ENCODE assay signal across 10 mouse cellular contexts in the genomic region with DNA sequence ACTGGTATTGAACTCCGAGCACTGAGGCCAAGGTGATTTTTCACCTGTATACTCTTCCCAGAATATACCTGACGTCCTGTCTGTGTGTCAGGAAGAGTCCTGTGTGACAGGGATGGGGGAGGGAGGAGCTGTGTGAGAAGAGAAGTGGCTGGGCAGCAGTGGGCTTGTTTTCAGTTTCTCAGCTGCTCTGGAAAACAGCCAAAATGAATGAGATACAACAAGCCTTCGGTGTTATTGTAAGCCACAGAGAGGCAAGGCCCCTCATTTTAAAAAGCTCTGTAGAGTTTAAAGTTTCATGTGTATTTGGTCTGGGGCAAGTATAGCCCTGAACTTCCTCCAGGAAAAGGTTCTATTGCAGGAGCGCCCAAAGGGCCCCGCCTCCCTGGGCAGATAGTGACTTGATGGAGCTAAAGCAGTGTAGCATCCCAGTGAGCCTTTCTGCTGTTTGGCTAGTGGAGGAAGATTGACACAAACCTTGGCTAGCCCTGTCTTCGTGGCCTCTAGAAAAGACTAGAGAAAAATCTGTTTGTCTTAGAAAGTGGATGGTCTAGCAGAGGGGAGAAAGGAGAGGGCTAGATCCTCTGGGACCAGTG.
DNase-seq lines count a peak whose midpoint lies in the region; ATAC-seq and TF ChIP-seq lines count a peak whose summit lies in the region.
"Had no signal": no experiment of that assay in that cellular context is flagged by ENCODE, and none has a peak within 500 bp of the region (broad histone marks: within the 10 kb centered on the region; RNA-seq: fewer than 3 reads in every experiment).

No protein-coding gene starts in this region.

- WGBS in intestine, embryonic 14.5 days, result 54% methylated on average over 6 of the region's 6 CpGs
- WGBS in intestine, postnatal 0 days, result 48% methylated on average over 6 of the region's 6 CpGs
- WGBS in embryonic facial prominence, embryonic 13.5 days, result 58% methylated on average over 6 of the region's 6 CpGs
- WGBS in liver, embryonic 13.5 days (ENCODE audit: insufficient replicate concordance), result 60% methylated on average over 6 of the region's 6 CpGs

- no peak for TF ChIP-seq POLR2A in brain, embryonic 14.5 days (IDR thresholded peaks at IDR 0.05; ENCODE audit: borderline replicate concordance, extremely low read depth, insufficient read depth, insufficient read length, poor library complexity, severe bottlenecking)

- peak; percentile 50 for DNase-seq in intestine, embryonic 14.5 days (ENCODE audit: low spot score)
- peak; percentile 63 for DNase-seq in brain, embryonic 14.5 days (ENCODE audit: low read depth)
- no peak for DNase-seq in liver, embryonic 13.5 days
- no peak for DNase-seq in ovary, postnatal 14 days (ENCODE audit: low spot score)
- DNase-seq in c-Kit-positive CD71-positive TER-119-positive erythroid progenitor cells, embryonic 14.5 days (ENCODE audit: low spot score), result no peak
- DNase-seq: kidney, adult 9 months had no signal

- no peak overlapping the region for H3K9ac ChIP-seq in intestine, embryonic 14.5 days (ENCODE audit: low read length)
- no peak overlapping the region for H3K9ac ChIP-seq in intestine, postnatal 0 days (ENCODE audit: low read depth, low read length)
- no peak overlapping the region for H3K9ac ChIP-seq in embryonic facial prominence, embryonic 13.5 days
- peak overlapping the region; percentile 71 for H3K9ac ChIP-seq in liver, embryonic 13.5 days
- H3K9ac ChIP-seq: forebrain, embryonic 12.5 days; midbrain, embryonic 12.5 days had no signal

- no peaks in the 10 kb centered on the region for H3K27me3 ChIP-seq in intestine, embryonic 14.5 days (replicated peaks; ENCODE audit: control insufficient read depth, insufficient read depth, low read length)
- H3K27me3 ChIP-seq in intestine, postnatal 0 days (replicated peaks; ENCODE audit: control insufficient read depth, insufficient read depth, low read length), result no peaks in the 10 kb centered on the region
- H3K27me3 ChIP-seq in embryonic facial prominence, embryonic 13.5 days, result no peaks in the 10 kb centered on the region
- H3K27me3 ChIP-seq in liver, embryonic 13.5 days, result no peaks in the 10 kb centered on the region
- H3K27me3 ChIP-seq: forebrain, embryonic 12.5 days had no signal

- H3K36me3 ChIP-seq in intestine, embryonic 14.5 days (ENCODE audit: control insufficient read depth, insufficient read depth, low read length), result no peaks in the 10 kb centered on the region
- H3K36me3 ChIP-seq in intestine, postnatal 0 days (ENCODE audit: control insufficient read depth, insufficient read depth), result no peaks in the 10 kb centered on the region
- no peaks in the 10 kb centered on the region for H3K36me3 ChIP-seq in embryonic facial prominence, embryonic 13.5 days
- no peaks in the 10 kb centered on the region for H3K36me3 ChIP-seq in liver, embryonic 13.5 days
- H3K36me3 ChIP-seq: forebrain, embryonic 12.5 days; midbrain, embryonic 12.5 days had no signal

- no peak overlapping the region for H3K4me3 ChIP-seq in intestine, embryonic 14.5 days (ENCODE audit: low read depth, low read length)
- no peak overlapping the region for H3K4me3 ChIP-seq in intestine, postnatal 0 days (ENCODE audit: low read depth, low read length)
- no peak overlapping the region for H3K4me3 ChIP-seq in embryonic facial prominence, embryonic 13.5 days
- no peak overlapping the region for H3K4me3 ChIP-seq in liver, embryonic 13.5 days (replicated peaks)
- H3K4me3 ChIP-seq: forebrain, embryonic 12.5 days; midbrain, embryonic 12.5 days had no signal

- H3K4me1 ChIP-seq in intestine, embryonic 14.5 days (replicated peaks; ENCODE audit: control insufficient read depth, insufficient read depth, low read length), result peaks cover 37% of the 10 kb centered on the region
- H3K4me1 ChIP-seq in intestine, postnatal 0 days (replicated peaks; ENCODE audit: control insufficient read depth, insufficient read depth, low read length), result 0 out of 2 replicates have a peak, but pooled peaks cover 3% of the 10 kb centered on the region
- peaks cover 58% of the 10 kb centered on the region for H3K4me1 ChIP-seq in embryonic facial prominence, embryonic 13.5 days
- peaks cover 70% of the 10 kb centered on the region for H3K4me1 ChIP-seq in liver, embryonic 13.5 days (replicated peaks)

- no peak overlapping the region for H3K4me2 ChIP-seq in intestine, embryonic 14.5 days (ENCODE audit: low read length)
- H3K4me2 ChIP-seq in intestine, postnatal 0 days (replicated peaks; ENCODE audit: low read depth), result no peak overlapping the region
- H3K4me2 ChIP-seq in embryonic facial prominence, embryonic 13.5 days, result no peak overlapping the region
- peak overlapping the region; percentile 63; the same call in 1 of the 2 replicates for H3K4me2 ChIP-seq in liver, embryonic 13.5 days
- H3K4me2 ChIP-seq: forebrain, embryonic 12.5 days; midbrain, embryonic 12.5 days had no signal

- ATAC-seq in intestine, embryonic 14.5 days (replicated peaks; ENCODE audit: low FRiP score, low TSS enrichment, low read depth), result no peak
- ATAC-seq in intestine, postnatal 0 days, result no peak
- ATAC-seq in embryonic facial prominence, embryonic 13.5 days (ENCODE audit: insufficient number of reproducible peaks, insufficient read depth, low FRiP score, low TSS enrichment, low read depth), result no peak
- no peak for ATAC-seq in liver, embryonic 13.5 days (ENCODE audit: low read depth)

- peak overlapping the region; percentile 10; the same call in 1 of the 2 replicates for H3K27ac ChIP-seq in intestine, embryonic 14.5 days (ENCODE audit: low read depth)
- H3K27ac ChIP-seq in intestine, postnatal 0 days (ENCODE audit: low read depth, low read length), result no peak overlapping the region
- peak overlapping the region; percentile 57 for H3K27ac ChIP-seq in embryonic facial prominence, embryonic 13.5 days
- peak overlapping the region; percentile 96 for H3K27ac ChIP-seq in liver, embryonic 13.5 days
- H3K27ac ChIP-seq: forebrain, embryonic 12.5 days; midbrain, embryonic 12.5 days had no signal

- no peak for TF ChIP-seq CTCF in intestine, postnatal 0 days (IDR thresholded peaks at IDR 0.05; ENCODE audit: low read depth)
- no peak for TF ChIP-seq CTCF in brain, embryonic 14.5 days (IDR thresholded peaks at IDR 0.05; ENCODE audit: borderline replicate concordance, extremely low read depth, insufficient read depth, insufficient read length)

- H3K9me3 ChIP-seq in intestine, embryonic 14.5 days (ENCODE audit: control insufficient read depth, low read length), result no peaks in the 10 kb centered on the region
- H3K9me3 ChIP-seq in intestine, postnatal 0 days (ENCODE audit: control insufficient read depth), result no peaks in the 10 kb centered on the region
- H3K9me3 ChIP-seq in embryonic facial prominence, embryonic 13.5 days, result no peaks in the 10 kb centered on the region
- no peaks in the 10 kb centered on the region for H3K9me3 ChIP-seq in liver, embryonic 13.5 days (replicated peaks)
- H3K9me3 ChIP-seq: forebrain, embryonic 12.5 days; midbrain, embryonic 12.5 days had no signal

Comparison
In these comparisons a context has a peak if more than half of its experiments do, and no peak if none do; other contexts are left out.
1. DNase-seq: peak in intestine, embryonic 14.5 days (single experiment) and brain, embryonic 14.5 days (single experiment); none in liver, embryonic 13.5 days (single experiment), ovary, postnatal 14 days (single experiment) and c-Kit-positive CD71-positive TER-119-positive erythroid progenitor cells, embryonic 14.5 days (single experiment).